ENCODE assay signal across 8 mouse cellular contexts in the genomic region with DNA sequence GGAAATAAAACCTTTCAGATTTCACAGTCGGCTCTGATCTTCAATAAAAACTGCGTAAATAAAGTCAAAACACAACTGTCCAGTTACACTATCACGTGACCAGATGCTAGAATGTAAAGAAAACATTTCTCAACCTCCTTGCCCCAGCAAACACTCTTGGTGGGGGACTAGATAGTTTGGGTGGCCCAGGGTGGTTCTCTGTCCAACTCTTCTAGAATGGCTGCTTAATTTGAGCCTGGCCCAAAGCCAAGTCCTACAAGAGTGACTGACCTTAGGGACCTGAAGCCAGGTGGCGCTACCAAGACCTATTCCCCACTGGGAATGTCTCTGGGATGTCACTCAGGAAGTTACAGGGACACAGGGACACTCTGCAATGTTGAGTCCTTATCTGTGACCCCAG. TPM values are rescaled to one million over a fixed set of nuclear protein-coding genes. Genes with fewer than 3 reads are reported as not detected.
A peak's percentile ranks its signal among the peaks of the same experiment; 100 is the strongest.
DNase-seq lines count a peak whose midpoint lies in the region; ATAC-seq lines count a peak whose summit lies in the region.

No protein-coding gene starts in this region.

- H3K27ac ChIP-seq in brown adipose tissue, adult 24 weeks (replicated peaks; ENCODE audit: low read depth, low read length): peak overlapping the region; percentile 94
- peak overlapping the region; percentile 84 for H3K27ac ChIP-seq in heart, embryonic 12.5 days (ENCODE audit: poor library complexity, severe bottlenecking)
- H3K27ac ChIP-seq in limb, embryonic 15.5 days: 0 out of 2 replicates have a peak overlapping the region, but pooled peaks have one; percentile 87

- peaks cover 5% of the 10 kb centered on the region; the same call in 1 of the 2 replicates for H3K4me1 ChIP-seq in brown adipose tissue, adult 24 weeks (ENCODE audit: control insufficient read depth, insufficient read depth, insufficient read length, low read length)
- H3K4me1 ChIP-seq in heart, embryonic 12.5 days (replicated peaks): peaks cover 11% of the 10 kb centered on the region
- H3K4me1 ChIP-seq in limb, embryonic 15.5 days: peaks cover 7% of the 10 kb centered on the region; the same call in 1 of the 2 replicates

- H3K9me3 ChIP-seq in heart, embryonic 12.5 days (replicated peaks): no peaks in the 10 kb centered on the region
- no peaks in the 10 kb centered on the region for H3K9me3 ChIP-seq in limb, embryonic 15.5 days

- H3K4me3 ChIP-seq in brown adipose tissue, adult 24 weeks (ENCODE audit: insufficient read depth, low read depth, low read length): peak overlapping the region; percentile 81
- H3K4me3 ChIP-seq in heart, embryonic 12.5 days: peak overlapping the region; percentile 56
- H3K4me3 ChIP-seq in limb, embryonic 15.5 days: peak overlapping the region; percentile 56

- 41% methylated on average over 4 of the region's 4 CpGs for WGBS in heart, embryonic 12.5 days
- 44% methylated on average over 4 of the region's 4 CpGs for WGBS in limb, embryonic 15.5 days

- 0 out of 2 replicates have a peak, but pooled peaks cover 3% of the 10 kb centered on the region for H3K27me3 ChIP-seq in heart, embryonic 12.5 days (replicated peaks)
- H3K27me3 ChIP-seq in limb, embryonic 15.5 days: no peaks in the 10 kb centered on the region

- ATAC-seq in heart, embryonic 12.5 days (ENCODE audit: insufficient number of reproducible peaks, low FRiP score): no peak
- ATAC-seq in limb, embryonic 15.5 days (ENCODE audit: insufficient number of reproducible peaks, low FRiP score, low TSS enrichment, low read depth): no peak

- H3K36me3 ChIP-seq in heart, embryonic 12.5 days: peaks cover 10% of the 10 kb centered on the region
- H3K36me3 ChIP-seq in limb, embryonic 15.5 days: peaks cover 5% of the 10 kb centered on the region; the same call in 1 of the 2 replicates

- peak; percentile 9 for DNase-seq in heart, adult 8-10 months (ENCODE audit: low spot score)
- DNase-seq in heart, postnatal 25 days (ENCODE audit: low spot score): no peak
- DNase-seq in yolk sac, embryonic 10.5 days (ENCODE audit: low spot score): peak; percentile 20
- DNase-seq in left cerebral cortex, adult 11 months (ENCODE audit: low spot score): no peak
- DNase-seq in ovary, postnatal 10 days (ENCODE audit: low spot score): no peak

- peak overlapping the region; percentile 88 for H3K4me2 ChIP-seq in heart, embryonic 12.5 days
- H3K4me2 ChIP-seq in limb, embryonic 15.5 days: peak overlapping the region; percentile 92

- H3K9ac ChIP-seq in heart, embryonic 12.5 days: peak overlapping the region; percentile 73; the same call in 1 of the 2 replicates
- H3K9ac ChIP-seq in limb, embryonic 15.5 days: no peak overlapping the region

- intact Hi-C loops in heart, postnatal 25 days (cut with DNase I): no loop called here

RNA-seq across cellular contexts. Expression of gene Pomc, which starts 5.8 kb away (rescaled TPM):
- under 1 TPM in 3 of 4 experiments, not detected in 1; 0.46 to 0.75 (median 0.56) TPM for total RNA-seq in heart, adult 8-10 months (2022)
- total RNA-seq in heart, postnatal 25 days (2021): under 1 TPM in 1 of 2 experiments, not detected in 1; 0.26 TPM
- polyA plus RNA-seq in brown adipose tissue, adult 24 weeks (2012; ENCODE audit: insufficient read depth, insufficient read length, missing spikeins): not detected in 2 replicates
- 2.1 and 2.2 TPM in 2 replicates for polyA plus RNA-seq in heart, embryonic 12.5 days (2016; fragmentation: Nextera tagmentation; extraction: Ambion mirVana)
- 2.0 and 2.1 TPM in 2 replicates for polyA plus RNA-seq in limb, embryonic 15.5 days (2015; fragmentation: Nextera tagmentation; extraction: Ambion mirVana)

Comparison
In these comparisons a context has a peak if more than half of its experiments do, and no peak if none do; other contexts are left out.
1. DNase-seq: peak in heart, adult 8-10 months (single experiment) and yolk sac, embryonic 10.5 days (single experiment); none in heart, postnatal 25 days (single experiment), left cerebral cortex, adult 11 months (single experiment) and ovary, postnatal 10 days (single experiment).
2. Peak in every context shown above with its lines, with median percentiles within 50 percentile points of each other: H3K27ac ChIP-seq and H3K4me3 ChIP-seq.